Mouse (Mus musculus) hindbrain, embryonic 15.5 days (tissue): ENCODE results near the gene Sdhaf1. TPM values are rescaled to one million over a fixed set of nuclear protein-coding genes. Genes with fewer than 3 reads are reported as not detected.
A peak's percentile ranks its signal among the peaks of the same experiment; 100 is the strongest.

Experiments used
- ATAC-seq: fragments of 200-750 bp; cut with Nextera tagmentation; 2 replicates; pipeline ENCODE4 v1.8.0; 2017; ENCODE audit warnings: low read depth, moderate number of reproducible peaks, moderate TSS enrichment; ENCODE audit not compliant: low FRiP score
- H3K27ac ChIP-seq: fragments of 300-500 bp; sonication (generic); replicated peaks from 2 replicates; pipeline ENCODE4 v1.5.1; 2015; ENCODE audit warnings: mild to moderate bottlenecking, inconsistent platforms
- H3K27me3 ChIP-seq: fragments of 300-500 bp; sonication (generic); 2 replicates; pipeline ENCODE4 v1.6.1; 2015; ENCODE audit warnings: control low read depth, inconsistent platforms
- H3K36me3 ChIP-seq: fragments of 300-500 bp; sonication (generic); 2 replicates; pipeline ENCODE4 v1.6.1; 2015; ENCODE audit warnings: control low read depth, inconsistent platforms
- H3K4me1 ChIP-seq: fragments of 300-500 bp; sonication (generic); replicated peaks from 2 replicates; pipeline ENCODE4 v1.6.1; 2015; ENCODE audit warnings: control low read depth, inconsistent platforms
- H3K4me2 ChIP-seq: fragments of 300-500 bp; sonication (generic); 2 replicates; pipeline ENCODE4 v1.6.1; 2015; ENCODE audit warnings: moderate library complexity, mild to moderate bottlenecking, inconsistent platforms
- H3K4me3 ChIP-seq: fragments of 300-500 bp; sonication (generic); 2 replicates; pipeline ENCODE4 v1.5.1; 2015; ENCODE audit warnings: mild to moderate bottlenecking, inconsistent platforms
- H3K9ac ChIP-seq: fragments of 300-500 bp; sonication (generic); 2 replicates; pipeline ENCODE4 v1.6.1; 2015; ENCODE audit warnings: inconsistent platforms
- H3K9me3 ChIP-seq: fragments of 300-500 bp; sonication (generic); 2 replicates; pipeline ENCODE4 v1.6.1; 2016; ENCODE audit warnings: control low read depth, inconsistent platforms
- WGBS: fragments of 180-500 bp; shearing (Covaris S2); methylation state at CpG from one replicate; pipeline ENCODE4 v1.1.7; 2015; 5-methylcytosine and 5-hydroxymethylcytosine counted together
- polyA plus RNA-seq: library from polyadenylated mRNA; unstranded; fragments of >200 nt; fragmentation: Nextera tagmentation; extraction: Ambion mirVana; gene quantifications from 2 replicates; pipeline ENCODE4 v1.2.1, GENCODE M21; 2015

Gene Sdhaf1
- polyA plus RNA-seq, 1 experiment from 2014 or later: 17.3 TPM

DNA sequence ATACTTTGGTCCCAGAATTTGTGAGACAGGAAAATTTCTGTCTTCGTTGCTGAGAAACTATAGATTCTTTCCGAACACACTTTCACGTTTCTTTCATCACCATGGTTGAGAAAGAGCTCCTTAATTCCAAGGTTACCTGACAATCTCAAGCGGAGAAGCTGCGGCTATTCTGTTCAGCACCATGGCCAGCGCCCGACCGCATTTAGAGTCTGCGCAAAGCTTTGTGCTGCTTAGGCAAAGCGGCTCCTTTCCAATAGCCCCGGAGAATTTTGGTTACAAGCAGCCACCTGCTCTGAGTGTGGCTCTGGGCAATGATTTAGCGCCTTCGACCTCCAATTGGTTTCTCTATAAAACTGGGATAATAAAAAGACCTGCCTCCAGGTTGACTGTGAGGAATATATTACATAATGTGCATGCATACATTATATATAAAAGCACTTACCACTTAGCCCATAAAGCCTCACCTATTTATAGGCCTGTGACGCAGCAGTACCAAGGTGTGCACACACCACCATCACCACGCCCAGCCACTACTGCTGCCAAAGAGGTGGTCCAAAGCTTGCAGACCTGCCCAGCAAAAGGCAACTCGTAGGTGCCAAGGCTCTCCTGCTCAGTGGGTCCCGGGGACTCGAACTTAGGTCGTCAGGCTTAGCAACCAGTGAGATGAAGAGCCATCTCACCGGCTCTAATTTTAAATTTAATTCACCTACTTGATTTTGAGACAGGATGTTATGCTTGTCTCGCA, 23.1 kb upstream of the Sdhaf1 start:
- Histone ChIP-seq H3K9me3 (no peaks in the 10 kb centered on the region), H3K4me2 (no peak overlapping the region), H3K9ac (no peak overlapping the region), H3K27ac (no peak overlapping the region), H3K27me3 (peaks cover 40% of the 10 kb centered on the region), H3K4me1 (peaks cover 16% of the 10 kb centered on the region), H3K4me3 (no peak overlapping the region), H3K36me3 (no peaks in the 10 kb centered on the region)
- no peak for ATAC-seq
- WGBS: 29% methylated on average over 21 of the region's 21 CpGs

- Histone ChIP-seq H3K27me3 (peaks cover 20% of the 10 kb centered on the region), H3K4me3 (no peak overlapping the region), H3K9me3 (no peaks in the 10 kb centered on the region), H3K36me3 (no peaks in the 10 kb centered on the region), H3K9ac (no peak overlapping the region), H3K4me2 (no peak overlapping the region), H3K4me1 (peaks cover 11% of the 10 kb centered on the region), H3K27ac (no peak overlapping the region)
- 63% methylated on average over 5 of the region's 5 CpGs for WGBS
- no peak for ATAC-seq
Measured at GRCm38 (mm10) chr7:30339432-30340109, 15.9 kb upstream of the Sdhaf1 start.

DNA sequence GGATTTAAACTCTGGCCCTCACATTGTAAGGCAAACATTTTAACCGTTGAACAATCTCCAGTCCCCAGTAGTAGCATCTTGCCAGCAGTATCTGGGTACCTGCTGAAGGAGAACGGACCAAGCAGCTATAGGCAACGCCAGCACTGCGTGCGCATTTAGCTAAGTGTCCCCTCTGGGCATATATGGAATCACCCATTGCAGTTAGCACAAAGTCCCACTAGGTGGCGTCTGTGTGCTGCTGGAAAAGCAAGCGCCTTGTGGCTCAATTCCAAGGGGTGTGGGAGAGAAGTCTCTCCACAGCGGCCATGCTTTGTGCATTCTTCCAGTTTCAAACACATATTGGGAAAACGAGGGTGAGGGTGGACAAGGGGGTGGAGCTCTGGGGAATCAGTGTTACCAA, 12.7 kb upstream of the Sdhaf1 start:
- Histone ChIP-seq H3K4me2 (no peak overlapping the region; the same call in 1 of the 2 replicates), H3K27me3 (peaks cover 22% of the 10 kb centered on the region), H3K4me1 (peaks cover 32% of the 10 kb centered on the region), H3K36me3 (no peaks in the 10 kb centered on the region), H3K27ac (no peak overlapping the region), H3K9me3 (no peaks in the 10 kb centered on the region), H3K4me3 (no peak overlapping the region), H3K9ac (no peak overlapping the region)
- ATAC-seq: peak; percentile 40; the same call in 1 of the 2 replicates
- under 1% methylated on average over 9 of the region's 9 CpGs for WGBS

GRCm38 (mm10) chr7:30335688-30336087, 12.0 kb upstream of the Sdhaf1 start:
- Histone ChIP-seq H3K4me1 (peaks cover 33% of the 10 kb centered on the region), H3K36me3 (no peaks in the 10 kb centered on the region), H3K9me3 (no peaks in the 10 kb centered on the region), H3K27me3 (peaks cover 22% of the 10 kb centered on the region), H3K9ac (no peak overlapping the region), H3K4me2 (no peak overlapping the region), H3K27ac (no peak overlapping the region), H3K4me3 (no peak overlapping the region)
- WGBS: 68% methylated on average over 6 of the region's 6 CpGs
- ATAC-seq: no peak

DNA sequence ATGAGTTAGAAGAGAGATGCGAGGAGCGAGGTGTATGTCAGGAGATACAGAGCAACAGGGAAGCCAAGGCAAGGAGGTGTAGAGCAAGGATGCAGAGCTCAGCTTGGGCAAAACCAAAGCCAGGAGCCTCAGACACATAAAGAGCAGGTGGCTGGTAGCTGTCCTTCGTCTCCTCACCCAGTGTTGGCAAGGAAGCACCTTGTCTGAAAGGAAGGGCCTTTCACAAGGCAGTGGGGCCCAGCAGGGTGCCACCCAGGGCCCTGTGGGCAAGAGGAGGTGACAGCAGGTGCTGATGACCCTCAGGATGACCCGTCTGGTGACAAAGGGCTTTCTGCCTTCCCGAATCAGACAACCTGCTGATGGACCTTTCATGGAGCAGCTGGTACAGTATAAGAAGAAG, 10.9 kb upstream of the Sdhaf1 start:
- H3K27ac ChIP-seq: no peak overlapping the region
- H3K4me3 ChIP-seq: no peak overlapping the region
- no peak overlapping the region for H3K9ac ChIP-seq
- H3K4me2 ChIP-seq: no peak overlapping the region
- no peak for ATAC-seq
- 60% methylated on average over 5 of the region's 5 CpGs for WGBS
- peaks cover 33% of the 10 kb centered on the region for H3K4me1 ChIP-seq
- no peaks in the 10 kb centered on the region for H3K36me3 ChIP-seq
- H3K9me3 ChIP-seq: no peaks in the 10 kb centered on the region
- peaks cover 22% of the 10 kb centered on the region for H3K27me3 ChIP-seq

DNA sequence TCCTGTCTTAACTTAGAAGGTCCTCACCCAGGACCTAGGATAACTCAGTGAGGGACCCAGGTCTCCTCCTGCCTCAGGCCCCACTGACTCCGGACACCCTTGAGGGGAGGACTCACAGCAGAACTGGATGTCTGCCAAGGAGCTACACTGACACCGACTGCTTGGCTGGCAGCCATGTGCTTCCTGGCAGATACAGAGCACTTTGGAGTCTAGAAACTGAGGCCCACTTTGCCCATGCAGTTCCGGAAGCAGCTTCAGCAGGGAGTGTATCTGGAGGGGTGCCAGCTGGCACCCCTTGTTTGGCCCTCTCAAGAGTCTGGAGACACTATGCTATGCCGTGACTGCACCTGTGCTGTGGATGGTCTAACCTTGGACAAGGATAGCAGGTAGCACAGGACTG, 9.7 kb upstream of the Sdhaf1 start:
- Histone ChIP-seq H3K4me3 (no peak overlapping the region), H3K9ac (no peak overlapping the region), H3K4me2 (no peak overlapping the region), H3K4me1 (peaks cover 33% of the 10 kb centered on the region), H3K27me3 (peaks cover 17% of the 10 kb centered on the region), H3K36me3 (no peaks in the 10 kb centered on the region), H3K9me3 (no peaks in the 10 kb centered on the region), H3K27ac (peak overlapping the region; percentile 12; the same call in 1 of the 2 replicates)
- 38% methylated on average over 4 of the region's 4 CpGs for WGBS
- ATAC-seq: peak; percentile 31; the same call in 1 of the 2 replicates

DNA sequence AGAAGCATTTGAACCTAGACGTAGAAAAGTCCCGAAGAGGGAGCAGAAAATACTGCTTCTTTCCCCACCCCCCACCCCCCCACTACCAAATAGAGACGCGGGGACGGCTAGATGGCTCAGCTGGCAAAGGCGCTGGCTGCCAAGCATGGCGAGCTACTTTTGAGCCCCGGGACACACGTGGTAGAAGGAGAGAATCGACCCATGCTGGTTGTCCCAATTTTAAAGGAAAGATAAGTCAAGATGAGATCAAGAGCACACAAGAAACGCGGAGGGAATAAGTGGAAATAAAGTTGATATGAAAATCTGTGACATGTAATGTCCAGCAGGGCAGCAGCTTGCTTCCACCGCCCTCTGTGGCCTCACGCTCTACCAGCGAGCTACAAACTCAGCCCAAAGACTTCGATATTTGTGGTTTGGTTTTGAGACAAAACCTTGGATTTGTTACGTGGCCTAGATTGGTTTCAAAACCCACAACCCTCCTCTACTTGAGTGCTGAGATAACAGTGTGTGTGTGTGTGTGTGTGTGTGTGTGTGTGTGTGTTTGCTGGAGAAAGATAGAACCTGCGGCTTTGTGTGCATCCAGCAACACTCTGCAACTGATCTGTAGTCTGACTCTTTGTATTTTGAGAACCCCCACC, 9.0 kb upstream of the Sdhaf1 start:
- no peak overlapping the region for H3K27ac ChIP-seq
- H3K36me3 ChIP-seq: no peaks in the 10 kb centered on the region
- no peak overlapping the region for H3K9ac ChIP-seq
- H3K4me2 ChIP-seq: peak overlapping the region; percentile 54
- peak overlapping the region; percentile 29; the same call in 1 of the 2 replicates for H3K4me3 ChIP-seq
- no peak for ATAC-seq
- peaks cover 17% of the 10 kb centered on the region for H3K27me3 ChIP-seq
- H3K9me3 ChIP-seq: no peaks in the 10 kb centered on the region
- WGBS: 59% methylated on average over 18 of the region's 18 CpGs
- H3K4me1 ChIP-seq: peaks cover 33% of the 10 kb centered on the region

- Histone ChIP-seq H3K4me1 (peaks cover 37% of the 10 kb centered on the region), H3K27ac (peak overlapping the region; percentile 50), H3K4me2 (peak overlapping the region; percentile 54), H3K9me3 (no peaks in the 10 kb centered on the region), H3K9ac (no peak overlapping the region), H3K4me3 (peak overlapping the region; percentile 29), H3K27me3 (peaks cover 17% of the 10 kb centered on the region), H3K36me3 (no peaks in the 10 kb centered on the region)
- peak; percentile 94 for ATAC-seq
- 4% methylated on average over 13 of the region's 13 CpGs for WGBS
Measured at GRCm38 (mm10) chr7:30331887-30332286, 8.2 kb upstream of the Sdhaf1 start.

GRCm38 (mm10) chr7:30328379-30328778, 4.7 kb upstream of the Sdhaf1 start:
- no peak overlapping the region for H3K27ac ChIP-seq
- 52% methylated on average over 10 of the region's 10 CpGs for WGBS
- H3K27me3 ChIP-seq: 0 out of 2 replicates have a peak, but pooled peaks cover 2% of the 10 kb centered on the region
- H3K9me3 ChIP-seq: no peaks in the 10 kb centered on the region
- peaks cover 21% of the 10 kb centered on the region for H3K4me1 ChIP-seq
- ATAC-seq: no peak
- H3K9ac ChIP-seq: no peak overlapping the region
- H3K36me3 ChIP-seq: no peaks in the 10 kb centered on the region
- no peak overlapping the region for H3K4me2 ChIP-seq
- H3K4me3 ChIP-seq: no peak overlapping the region

GRCm38 (mm10) chr7:30327140-30327539, 3.4 kb upstream of the Sdhaf1 start:
- H3K9me3 ChIP-seq: no peaks in the 10 kb centered on the region
- no peaks in the 10 kb centered on the region for H3K36me3 ChIP-seq
- no peak overlapping the region for H3K4me2 ChIP-seq
- 0 out of 2 replicates have a peak overlapping the region, but pooled peaks have one; percentile 12 for H3K27ac ChIP-seq
- 0 out of 2 replicates have a peak, but pooled peaks cover 3% of the 10 kb centered on the region for H3K27me3 ChIP-seq
- no peak for ATAC-seq
- no peak overlapping the region for H3K4me3 ChIP-seq
- WGBS: 45% methylated on average over 15 of the region's 15 CpGs
- peaks cover 17% of the 10 kb centered on the region for H3K4me1 ChIP-seq
- H3K9ac ChIP-seq: no peak overlapping the region

DNA sequence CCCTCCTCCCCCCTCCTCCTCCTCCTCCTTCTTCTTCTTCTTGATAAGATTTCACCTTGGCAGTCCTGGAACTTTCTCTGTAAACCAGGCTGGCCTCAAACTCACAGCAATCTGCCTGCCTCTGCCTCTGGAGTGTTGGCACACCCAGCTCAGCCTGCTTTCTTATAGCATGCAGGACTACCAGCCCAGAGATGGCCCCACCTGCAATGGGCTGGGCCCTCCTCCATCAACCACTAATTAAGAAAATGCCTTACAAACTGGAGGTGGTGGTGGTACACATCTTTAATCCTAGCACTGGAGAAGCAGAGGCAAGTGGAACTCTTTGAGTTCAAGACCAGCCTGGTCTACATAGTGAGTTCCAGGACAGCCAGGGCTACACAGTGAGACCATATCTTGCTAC, 2.7 kb upstream of the Sdhaf1 start:
- H3K4me1 ChIP-seq: peaks cover 15% of the 10 kb centered on the region
- no peak overlapping the region for H3K27ac ChIP-seq
- H3K36me3 ChIP-seq: no peaks in the 10 kb centered on the region
- 0 out of 2 replicates have a peak, but pooled peaks cover 3% of the 10 kb centered on the region for H3K27me3 ChIP-seq
- H3K4me3 ChIP-seq: no peak overlapping the region
- no peak for ATAC-seq
- no peaks in the 10 kb centered on the region for H3K9me3 ChIP-seq
- no peak overlapping the region for H3K4me2 ChIP-seq
- H3K9ac ChIP-seq: no peak overlapping the region

DNA sequence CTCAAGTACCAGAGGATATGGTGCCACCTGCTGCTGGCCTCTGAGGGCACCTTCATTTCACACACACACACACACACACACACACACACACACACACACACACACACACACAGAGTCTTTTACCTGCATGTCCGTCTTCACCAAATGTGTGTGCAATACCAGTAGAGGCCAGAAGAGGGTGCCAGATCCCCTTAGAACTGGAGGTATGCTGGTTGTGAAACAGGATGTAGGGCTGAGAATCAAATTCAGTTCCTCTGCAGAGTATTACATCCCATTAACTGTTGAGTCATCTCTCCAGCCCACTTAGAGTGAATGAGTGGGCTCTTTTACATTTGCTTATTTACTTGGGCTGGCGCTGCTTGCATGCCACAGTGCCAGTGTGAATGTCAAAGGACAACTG, 1.7 kb upstream of the Sdhaf1 start:
- 39% methylated on average over 2 of the region's 2 CpGs for WGBS
- no peak for ATAC-seq
- Histone ChIP-seq H3K9ac (no peak overlapping the region), H3K4me2 (no peak overlapping the region), H3K9me3 (no peaks in the 10 kb centered on the region), H3K4me3 (no peak overlapping the region), H3K27me3 (0 out of 2 replicates have a peak, but pooled peaks cover 3% of the 10 kb centered on the region), H3K36me3 (no peaks in the 10 kb centered on the region), H3K27ac (no peak overlapping the region), H3K4me1 (peaks cover 21% of the 10 kb centered on the region)
